Mouse (Mus musculus): ENCODE data around the gene Arhgap23. TPM values are rescaled to one million over a fixed set of nuclear protein-coding genes. Genes with fewer than 3 reads are reported as not detected.

The Arhgap23 gene
- polyA plus RNA-seq, 1 experiment: 12.1 TPM

GRCm38 (mm10) chr11:97399958-97400710 lies 15.2 kb upstream of the Arhgap23 start:
- TF ChIP-seq CTCF (IDR thresholded peaks at IDR 0.05; ENCODE audit: extremely low read depth, insufficient read length, insufficient replicate concordance, low read depth, low read length) (peak; percentile 94), POLR2A (IDR thresholded peaks at IDR 0.05; ENCODE audit: low read depth, low read length) (no peak)
- H3K27ac ChIP-seq (ENCODE audit: insufficient read depth, low read depth, low read length): no peak overlapping the region
- H3K4me3 ChIP-seq (ENCODE audit: low read depth, low read length): peak overlapping the region; percentile 50
- WGBS: 3% methylated on average over 23 of the region's 23 CpGs
- H3K36me3 ChIP-seq (ENCODE audit: control insufficient read depth, insufficient read depth, low read length): 0 out of 2 replicates have a peak, but pooled peaks cover 1% of the 10 kb centered on the region
- H3K4me1 ChIP-seq (ENCODE audit: control insufficient read depth, insufficient read depth, insufficient read length, low read length): peaks cover 9% of the 10 kb centered on the region
- peaks cover 9% of the 10 kb centered on the region; the same call in 1 of the 2 replicates for H3K27me3 ChIP-seq (ENCODE audit: control insufficient read depth, insufficient read depth, low read length)

GRCm38 (mm10) chr11:97401082-97401481 lies 14.3 kb upstream of the Arhgap23 start:
- Histone ChIP-seq H3K27me3 (ENCODE audit: control insufficient read depth, insufficient read depth, low read length) (peaks cover 14% of the 10 kb centered on the region; the same call in 1 of the 2 replicates), H3K4me1 (ENCODE audit: control insufficient read depth, insufficient read depth, insufficient read length, low read length) (peaks cover 13% of the 10 kb centered on the region), H3K36me3 (ENCODE audit: control insufficient read depth, insufficient read depth, low read length) (no peaks in the 10 kb centered on the region), H3K4me3 (ENCODE audit: low read depth, low read length) (no peak overlapping the region), H3K27ac (ENCODE audit: insufficient read depth, low read depth, low read length) (no peak overlapping the region)
- TF ChIP-seq POLR2A (IDR thresholded peaks at IDR 0.05; ENCODE audit: low read depth, low read length): no peak
- TF ChIP-seq CTCF (IDR thresholded peaks at IDR 0.05; ENCODE audit: extremely low read depth, insufficient read length, insufficient replicate concordance, low read depth, low read length): no peak
- WGBS: 15% methylated on average over 6 of the region's 6 CpGs

- no peak overlapping the region for H3K27ac ChIP-seq (ENCODE audit: insufficient read depth, low read depth, low read length)
- H3K36me3 ChIP-seq (ENCODE audit: control insufficient read depth, insufficient read depth, low read length): no peaks in the 10 kb centered on the region
- H3K27me3 ChIP-seq (ENCODE audit: control insufficient read depth, insufficient read depth, low read length): peaks cover 20% of the 10 kb centered on the region
- 75% methylated on average over 3 of the region's 3 CpGs for WGBS
- H3K4me3 ChIP-seq (ENCODE audit: low read depth, low read length): no peak overlapping the region
- no peak for TF ChIP-seq POLR2A (IDR thresholded peaks at IDR 0.05; ENCODE audit: low read depth, low read length)
- TF ChIP-seq CTCF (IDR thresholded peaks at IDR 0.05; ENCODE audit: extremely low read depth, insufficient read length, insufficient replicate concordance, low read depth, low read length): no peak
- H3K4me1 ChIP-seq (ENCODE audit: control insufficient read depth, insufficient read depth, insufficient read length, low read length): peaks cover 15% of the 10 kb centered on the region
Observed at GRCm38 (mm10) chr11:97401686-97402435, 13.5 kb upstream of the Arhgap23 start.

- 51% methylated on average over 2 of the region's 2 CpGs for WGBS
- Histone ChIP-seq H3K27ac (ENCODE audit: insufficient read depth, low read depth, low read length) (no peak overlapping the region), H3K4me3 (ENCODE audit: low read depth, low read length) (no peak overlapping the region), H3K27me3 (ENCODE audit: control insufficient read depth, insufficient read depth, low read length) (peaks cover 20% of the 10 kb centered on the region), H3K4me1 (ENCODE audit: control insufficient read depth, insufficient read depth, insufficient read length, low read length) (peaks cover 15% of the 10 kb centered on the region), H3K36me3 (ENCODE audit: control insufficient read depth, insufficient read depth, low read length) (no peaks in the 10 kb centered on the region)
- TF ChIP-seq CTCF (IDR thresholded peaks at IDR 0.05; ENCODE audit: extremely low read depth, insufficient read length, insufficient replicate concordance, low read depth, low read length) (no peak), POLR2A (IDR thresholded peaks at IDR 0.05; ENCODE audit: low read depth, low read length) (no peak)
Observed at GRCm38 (mm10) chr11:97402746-97403145, 12.6 kb upstream of the Arhgap23 start.

- H3K27me3 ChIP-seq (ENCODE audit: control insufficient read depth, insufficient read depth, low read length): peaks cover 20% of the 10 kb centered on the region
- H3K4me3 ChIP-seq (ENCODE audit: low read depth, low read length): no peak overlapping the region; the same call in 1 of the 2 replicates
- 36% methylated on average over 8 of the region's 8 CpGs for WGBS
- H3K36me3 ChIP-seq (ENCODE audit: control insufficient read depth, insufficient read depth, low read length): no peaks in the 10 kb centered on the region
- TF ChIP-seq CTCF (IDR thresholded peaks at IDR 0.05; ENCODE audit: extremely low read depth, insufficient read length, insufficient replicate concordance, low read depth, low read length): no peak
- peaks cover 15% of the 10 kb centered on the region for H3K4me1 ChIP-seq (ENCODE audit: control insufficient read depth, insufficient read depth, insufficient read length, low read length)
- H3K27ac ChIP-seq (ENCODE audit: insufficient read depth, low read depth, low read length): no peak overlapping the region
Observed at GRCm38 (mm10) chr11:97403614-97404183, 11.6 kb upstream of the Arhgap23 start.

- 1% methylated on average over 52 of the region's 61 CpGs for WGBS
- no peak for TF ChIP-seq CTCF (IDR thresholded peaks at IDR 0.05; ENCODE audit: extremely low read depth, insufficient read length, insufficient replicate concordance, low read depth, low read length)
- no peak for TF ChIP-seq POLR2A (IDR thresholded peaks at IDR 0.05; ENCODE audit: low read depth, low read length)
- H3K27ac ChIP-seq (ENCODE audit: insufficient read depth, low read depth, low read length): no peak overlapping the region
- no peaks in the 10 kb centered on the region for H3K36me3 ChIP-seq (ENCODE audit: control insufficient read depth, insufficient read depth, low read length)
- peaks cover 15% of the 10 kb centered on the region for H3K4me1 ChIP-seq (ENCODE audit: control insufficient read depth, insufficient read depth, insufficient read length, low read length)
- H3K27me3 ChIP-seq (ENCODE audit: control insufficient read depth, insufficient read depth, low read length): peaks cover 20% of the 10 kb centered on the region
- peak overlapping the region; percentile 64 for H3K4me3 ChIP-seq (ENCODE audit: low read depth, low read length)
Observed at GRCm38 (mm10) chr11:97404184-97404760, 11.1 kb upstream of the Arhgap23 start.
